Mouse (Mus musculus): Measurements from ENCODE around the gene Tspan31. TPM values are rescaled to one million over a fixed set of nuclear protein-coding genes. Genes with fewer than 3 reads are reported as not detected.

Gene Tspan31
- polyA plus RNA-seq, 1 experiment from 2014 or later, result 130 TPM

GRCm38 (mm10) chr10:127059968-127060916, 9.8 kb downstream of the Tspan31 start, which contains the start of gene March9:
March9 (minus strand) TSS chr10:127060184.
- no peaks in the 10 kb centered on the region for H3K9me3 ChIP-seq (ENCODE audit: low read depth, low read length)
- H3K9ac ChIP-seq, result peak within 1 kb of the TSS; percentile 72
- peaks cover 12% of the 10 kb centered on the region; the same call in 1 of the 2 replicates for H3K4me1 ChIP-seq (ENCODE audit: insufficient read depth)
- under 1% methylated on average over 61 of the region's 72 CpGs for WGBS
- ATAC-seq (ENCODE audit: insufficient read depth) (peak; percentile 16; the same call in 1 of the 2 replicates), DNase-seq (peak; percentile 80)
- peak within 1 kb of the TSS; percentile 46; the same call in 1 of the 2 replicates for H3K27ac ChIP-seq (ENCODE audit: low read depth)
- H3K36me3 ChIP-seq (ENCODE audit: insufficient read depth), result peaks cover 18% of the 10 kb centered on the region
- peak within 1 kb of the TSS; percentile 70 for H3K4me3 ChIP-seq (ENCODE audit: low read depth, low read length)
- peak within 1 kb of the TSS; percentile 95 for H3K4me2 ChIP-seq
- H3K27me3 ChIP-seq (ENCODE audit: insufficient read depth, low read length), result peaks cover 30% of the 10 kb centered on the region
- no peak for TF ChIP-seq CTCF (IDR thresholded peaks at IDR 0.05; ENCODE audit: low read depth)

- DNase-seq (no peak), ATAC-seq (ENCODE audit: insufficient read depth) (no peak)
- Histone ChIP-seq H3K27ac (ENCODE audit: low read depth) (peak overlapping the region; percentile 46; the same call in 1 of the 2 replicates), H3K9me3 (ENCODE audit: low read depth, low read length) (no peaks in the 10 kb centered on the region), H3K9ac (peak overlapping the region; percentile 72), H3K36me3 (ENCODE audit: insufficient read depth) (0 out of 2 replicates have a peak, but pooled peaks cover 16% of the 10 kb centered on the region), H3K4me1 (ENCODE audit: insufficient read depth) (0 out of 2 replicates have a peak, but pooled peaks cover 8% of the 10 kb centered on the region), H3K4me2 (peak overlapping the region; percentile 95), H3K4me3 (ENCODE audit: low read depth, low read length) (peak overlapping the region; percentile 70), H3K27me3 (ENCODE audit: insufficient read depth, low read length) (peaks cover 30% of the 10 kb centered on the region)
- no peak for TF ChIP-seq CTCF (IDR thresholded peaks at IDR 0.05; ENCODE audit: low read depth)
- WGBS, result under 1% methylated on average over 60 of the region's 92 CpGs
Measured at GRCm38 (mm10) chr10:127059174-127059967, 10.7 kb downstream of the Tspan31 start.

- H3K4me1 ChIP-seq (ENCODE audit: insufficient read depth), result 0 out of 2 replicates have a peak, but pooled peaks cover 8% of the 10 kb centered on the region
- H3K9me3 ChIP-seq (ENCODE audit: low read depth, low read length), result no peaks in the 10 kb centered on the region
- no peak overlapping the region for H3K27ac ChIP-seq (ENCODE audit: low read depth)
- H3K4me3 ChIP-seq (ENCODE audit: low read depth, low read length), result peak overlapping the region; percentile 70
- WGBS, result 10% methylated on average over 8 of the region's 8 CpGs
- no peak for TF ChIP-seq CTCF (IDR thresholded peaks at IDR 0.05; ENCODE audit: low read depth)
- DNase-seq (no peak), ATAC-seq (ENCODE audit: insufficient read depth) (no peak)
- peaks cover 30% of the 10 kb centered on the region for H3K27me3 ChIP-seq (ENCODE audit: insufficient read depth, low read length)
- peak overlapping the region; percentile 95 for H3K4me2 ChIP-seq
- peak overlapping the region; percentile 72; the same call in 1 of the 2 replicates for H3K9ac ChIP-seq
- 0 out of 2 replicates have a peak, but pooled peaks cover 16% of the 10 kb centered on the region for H3K36me3 ChIP-seq (ENCODE audit: insufficient read depth)
Measured at GRCm38 (mm10) chr10:127058708-127059107, 11.4 kb downstream of the Tspan31 start.

GRCm38 (mm10) chr10:127058161-127058560, 11.9 kb downstream of the Tspan31 start:
- Histone ChIP-seq H3K27me3 (ENCODE audit: insufficient read depth, low read length) (peaks cover 30% of the 10 kb centered on the region), H3K36me3 (ENCODE audit: insufficient read depth) (0 out of 2 replicates have a peak, but pooled peaks cover 16% of the 10 kb centered on the region), H3K4me2 (peak overlapping the region; percentile 95), H3K4me3 (ENCODE audit: low read depth, low read length) (peak overlapping the region; percentile 70), H3K27ac (ENCODE audit: low read depth) (no peak overlapping the region), H3K9me3 (ENCODE audit: low read depth, low read length) (no peaks in the 10 kb centered on the region), H3K9ac (no peak overlapping the region), H3K4me1 (ENCODE audit: insufficient read depth) (0 out of 2 replicates have a peak, but pooled peaks cover 8% of the 10 kb centered on the region)
- DNase-seq, result peak; percentile 90
- TF ChIP-seq CTCF (IDR thresholded peaks at IDR 0.05; ENCODE audit: low read depth), result peak; percentile 97
- 0% methylated on average over 9 of the region's 9 CpGs for WGBS
- peak; percentile 25; the same call in 1 of the 2 replicates for ATAC-seq (ENCODE audit: insufficient read depth)

GRCm38 (mm10) chr10:127056490-127056889, 13.6 kb downstream of the Tspan31 start:
- 0 out of 2 replicates have a peak, but pooled peaks cover 4% of the 10 kb centered on the region for H3K4me1 ChIP-seq (ENCODE audit: insufficient read depth)
- 0 out of 2 replicates have a peak, but pooled peaks cover 16% of the 10 kb centered on the region for H3K36me3 ChIP-seq (ENCODE audit: insufficient read depth)
- DNase-seq (no peak), ATAC-seq (ENCODE audit: insufficient read depth) (no peak)
- no peak overlapping the region for H3K4me2 ChIP-seq
- no peaks in the 10 kb centered on the region for H3K9me3 ChIP-seq (ENCODE audit: low read depth, low read length)
- H3K4me3 ChIP-seq (ENCODE audit: low read depth, low read length), result no peak overlapping the region
- H3K27ac ChIP-seq (ENCODE audit: low read depth), result no peak overlapping the region
- 82% methylated on average over 20 of the region's 20 CpGs for WGBS
- no peak overlapping the region for H3K9ac ChIP-seq
- peaks cover 36% of the 10 kb centered on the region for H3K27me3 ChIP-seq (ENCODE audit: insufficient read depth, low read length)
- TF ChIP-seq CTCF (IDR thresholded peaks at IDR 0.05; ENCODE audit: low read depth), result no peak

- ATAC-seq (ENCODE audit: insufficient read depth) (no peak), DNase-seq (no peak)
- 87% methylated on average over 8 of the region's 8 CpGs for WGBS
Measured at GRCm38 (mm10) chr10:127055406-127055805, 14.7 kb downstream of the Tspan31 start.

More at GRCm38 (mm10) chr10:127055406-127055805, 14.7 kb downstream of the Tspan31 start:
- Histone ChIP-seq H3K4me1 (ENCODE audit: insufficient read depth) (0 out of 2 replicates have a peak, but pooled peaks cover 4% of the 10 kb centered on the region), H3K9me3 (ENCODE audit: low read depth, low read length) (no peaks in the 10 kb centered on the region), H3K9ac (no peak overlapping the region), H3K27ac (ENCODE audit: low read depth) (no peak overlapping the region), H3K36me3 (ENCODE audit: insufficient read depth) (0 out of 2 replicates have a peak, but pooled peaks cover 16% of the 10 kb centered on the region), H3K4me3 (ENCODE audit: low read depth, low read length) (no peak overlapping the region), H3K27me3 (ENCODE audit: insufficient read depth, low read length) (peaks cover 38% of the 10 kb centered on the region), H3K4me2 (no peak overlapping the region)
- no peak for TF ChIP-seq CTCF (IDR thresholded peaks at IDR 0.05; ENCODE audit: low read depth)
